Mouse (Mus musculus): ENCODE results near the gene Zfp839. TPM values are rescaled to one million over a fixed set of nuclear protein-coding genes. Genes with fewer than 3 reads are reported as not detected.
A peak's percentile ranks its signal among the peaks of the same experiment; 100 is the strongest.

Gene Zfp839
- polyA plus RNA-seq, 1 experiment from 2014 or later: 3.6 TPM

- no peak for ATAC-seq (replicated peaks)
- Histone ChIP-seq H3K9me3 (no peaks in the 10 kb centered on the region), H3K27ac (replicated peaks) (no peak overlapping the region), H3K9ac (replicated peaks) (no peak overlapping the region), H3K4me3 (no peak overlapping the region), H3K4me1 (no peaks in the 10 kb centered on the region), H3K4me2 (replicated peaks) (no peak overlapping the region), H3K27me3 (no peaks in the 10 kb centered on the region), H3K36me3 (peaks cover 14% of the 10 kb centered on the region)
Observed at GRCm38 (mm10) chr12:110860293-110860692, 10.2 kb downstream of the Zfp839 start.

- ATAC-seq (replicated peaks): no peak
- Histone ChIP-seq H3K9me3 (no peaks in the 10 kb centered on the region), H3K4me2 (replicated peaks) (no peak overlapping the region), H3K9ac (replicated peaks) (no peak overlapping the region), H3K27me3 (no peaks in the 10 kb centered on the region), H3K36me3 (peaks cover 9% of the 10 kb centered on the region; the same call in 1 of the 2 replicates), H3K27ac (replicated peaks) (no peak overlapping the region), H3K4me3 (no peak overlapping the region), H3K4me1 (no peaks in the 10 kb centered on the region)
- WGBS: 56% methylated on average over 7 of the region's 7 CpGs
Observed at GRCm38 (mm10) chr12:110861256-110861655, 11.2 kb downstream of the Zfp839 start.

DNA sequence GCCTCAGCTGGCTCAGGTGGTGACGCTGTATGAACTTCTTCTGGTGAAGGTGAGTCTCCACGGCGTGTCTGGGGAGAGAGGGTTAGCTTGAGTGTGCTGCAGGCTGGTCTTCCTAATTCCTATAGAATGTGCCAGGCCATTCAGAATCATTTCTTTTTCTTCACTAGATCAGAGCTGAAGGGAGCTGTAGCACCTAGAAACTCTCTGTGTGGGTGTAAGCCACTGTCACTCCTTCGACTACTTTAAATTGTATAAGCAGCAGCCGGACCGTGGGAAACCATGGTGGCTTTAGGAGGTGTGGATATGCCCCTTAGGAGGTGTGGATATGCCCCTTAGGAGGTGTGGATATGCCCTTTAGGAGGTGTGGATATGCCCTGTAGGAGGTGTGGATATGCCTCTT lies 14.0 kb downstream of the Zfp839 start:
- Histone ChIP-seq H3K36me3 (peaks cover 17% of the 10 kb centered on the region; the same call in 1 of the 2 replicates), H3K27ac (replicated peaks) (no peak overlapping the region), H3K4me1 (no peaks in the 10 kb centered on the region), H3K9ac (replicated peaks) (no peak overlapping the region), H3K4me3 (no peak overlapping the region), H3K27me3 (no peaks in the 10 kb centered on the region), H3K4me2 (replicated peaks) (no peak overlapping the region), H3K9me3 (no peaks in the 10 kb centered on the region)
- no peak for ATAC-seq (replicated peaks)
- 94% methylated on average over 6 of the region's 6 CpGs for WGBS

GRCm38 (mm10) chr12:110865571-110865970 lies 15.5 kb downstream of the Zfp839 start:
- Histone ChIP-seq H3K9ac (replicated peaks) (no peak overlapping the region), H3K4me1 (no peaks in the 10 kb centered on the region), H3K27me3 (no peaks in the 10 kb centered on the region), H3K36me3 (peaks cover 23% of the 10 kb centered on the region; the same call in 1 of the 2 replicates), H3K4me3 (no peak overlapping the region), H3K9me3 (no peaks in the 10 kb centered on the region), H3K4me2 (replicated peaks) (no peak overlapping the region), H3K27ac (replicated peaks) (no peak overlapping the region)
- ATAC-seq (replicated peaks): no peak
- WGBS: 42% methylated on average over 5 of the region's 6 CpGs

- Histone ChIP-seq H3K9ac (replicated peaks) (no peak overlapping the region), H3K9me3 (no peaks in the 10 kb centered on the region), H3K27ac (replicated peaks) (no peak overlapping the region), H3K36me3 (peaks cover 23% of the 10 kb centered on the region; the same call in 1 of the 2 replicates), H3K27me3 (no peaks in the 10 kb centered on the region), H3K4me2 (replicated peaks) (no peak overlapping the region), H3K4me1 (no peaks in the 10 kb centered on the region), H3K4me3 (no peak overlapping the region)
- WGBS: 73% methylated on average over 10 of the region's 10 CpGs
- no peak for ATAC-seq (replicated peaks)
Observed at GRCm38 (mm10) chr12:110865989-110866388, 15.9 kb downstream of the Zfp839 start.

DNA sequence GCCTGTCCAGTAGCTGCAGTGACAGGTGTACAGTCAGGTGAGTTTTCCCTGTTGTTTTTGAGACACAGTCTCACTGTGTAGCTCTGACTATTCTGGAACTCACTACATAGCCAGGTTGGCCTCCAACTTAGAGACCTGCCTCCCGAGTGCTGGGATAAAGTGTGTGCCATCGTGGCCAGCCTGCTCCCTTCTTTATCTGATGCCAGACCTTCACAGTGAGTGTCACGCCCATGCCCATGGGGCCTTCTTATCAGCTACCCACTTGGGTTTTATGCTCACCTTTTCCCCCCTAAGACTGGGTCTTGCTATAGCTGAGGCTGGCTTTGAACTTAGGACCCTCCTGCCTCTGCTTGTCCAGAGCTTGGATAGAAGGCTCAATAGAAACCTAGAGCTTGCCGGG lies 20.1 kb downstream of the Zfp839 start:
- H3K27me3 ChIP-seq: no peaks in the 10 kb centered on the region
- no peak overlapping the region for H3K27ac ChIP-seq (replicated peaks)
- H3K9ac ChIP-seq (replicated peaks): no peak overlapping the region
- H3K9me3 ChIP-seq: no peaks in the 10 kb centered on the region
- H3K36me3 ChIP-seq: peaks cover 46% of the 10 kb centered on the region
- no peak overlapping the region for H3K4me2 ChIP-seq (replicated peaks)
- WGBS: 87% methylated on average over 4 of the region's 4 CpGs
- no peak overlapping the region for H3K4me3 ChIP-seq
- no peaks in the 10 kb centered on the region for H3K4me1 ChIP-seq
- ATAC-seq (replicated peaks): no peak

- ATAC-seq (replicated peaks): no peak
- H3K4me3 ChIP-seq: no peak overlapping the region
- H3K36me3 ChIP-seq: peaks cover 57% of the 10 kb centered on the region
- no peak overlapping the region for H3K27ac ChIP-seq (replicated peaks)
- H3K9me3 ChIP-seq: no peaks in the 10 kb centered on the region
- WGBS: 96% methylated on average over 5 of the region's 5 CpGs
- no peaks in the 10 kb centered on the region for H3K27me3 ChIP-seq
- H3K4me1 ChIP-seq: no peaks in the 10 kb centered on the region
- H3K4me2 ChIP-seq (replicated peaks): no peak overlapping the region
- H3K9ac ChIP-seq (replicated peaks): no peak overlapping the region
Observed at GRCm38 (mm10) chr12:110871247-110871646, 21.2 kb downstream of the Zfp839 start.

DNA sequence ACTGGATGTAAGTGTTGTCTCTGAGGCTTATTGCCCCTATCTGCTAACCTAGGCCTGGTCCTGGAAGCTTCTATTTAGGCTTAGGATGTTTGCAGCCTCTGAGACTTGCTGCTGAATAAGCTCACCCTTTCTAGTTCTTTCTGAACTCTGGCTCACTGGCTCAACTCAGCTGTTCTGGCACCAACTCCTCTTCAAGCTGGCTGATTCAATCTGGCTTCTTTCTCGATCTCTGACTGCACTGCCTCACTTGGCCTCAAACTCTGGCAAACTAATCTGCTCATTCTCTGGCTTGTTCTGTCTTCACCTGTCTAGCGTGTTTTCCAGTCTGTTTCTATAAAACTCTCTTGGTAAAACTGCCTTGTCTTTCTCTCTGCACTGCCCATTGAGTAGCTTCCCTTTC lies 25.3 kb downstream of the Zfp839 start:
- no peak overlapping the region for H3K9ac ChIP-seq (replicated peaks)
- 87% methylated on average over 2 of the region's 2 CpGs for WGBS
- no peak for ATAC-seq (replicated peaks)
- no peak overlapping the region for H3K27ac ChIP-seq (replicated peaks)
- no peaks in the 10 kb centered on the region for H3K27me3 ChIP-seq
- no peak overlapping the region for H3K4me2 ChIP-seq (replicated peaks)
- H3K36me3 ChIP-seq: peaks cover 72% of the 10 kb centered on the region
- H3K4me3 ChIP-seq: no peak overlapping the region
- no peaks in the 10 kb centered on the region for H3K9me3 ChIP-seq
- no peaks in the 10 kb centered on the region for H3K4me1 ChIP-seq

GRCm38 (mm10) chr12:110882291-110882690 lies 32.2 kb downstream of the Zfp839 start:
- H3K27me3 ChIP-seq: no peaks in the 10 kb centered on the region
- no peaks in the 10 kb centered on the region for H3K9me3 ChIP-seq
- H3K4me2 ChIP-seq (replicated peaks): no peak overlapping the region
- ATAC-seq (replicated peaks): no peak
- H3K4me1 ChIP-seq: no peaks in the 10 kb centered on the region
- 88% methylated on average over 7 of the region's 7 CpGs for WGBS
- H3K9ac ChIP-seq (replicated peaks): no peak overlapping the region
- peaks cover 45% of the 10 kb centered on the region for H3K36me3 ChIP-seq
- H3K4me3 ChIP-seq: no peak overlapping the region
- no peak overlapping the region for H3K27ac ChIP-seq (replicated peaks)

- H3K27ac ChIP-seq (replicated peaks): no peak overlapping the region
- H3K9ac ChIP-seq (replicated peaks): no peak overlapping the region
- H3K4me1 ChIP-seq: peaks cover 19% of the 10 kb centered on the region
- 94% methylated on average over 2 of the region's 2 CpGs for WGBS
- H3K36me3 ChIP-seq: peaks cover 21% of the 10 kb centered on the region
- no peak overlapping the region for H3K4me3 ChIP-seq
- no peaks in the 10 kb centered on the region for H3K27me3 ChIP-seq
- ATAC-seq (replicated peaks): no peak
- no peak overlapping the region for H3K4me2 ChIP-seq (replicated peaks)
- no peaks in the 10 kb centered on the region for H3K9me3 ChIP-seq
Observed at GRCm38 (mm10) chr12:110885251-110885650, 35.2 kb downstream of the Zfp839 start.

- Histone ChIP-seq H3K4me1 (peaks cover 20% of the 10 kb centered on the region), H3K4me3 (peak overlapping the region; percentile 75), H3K27ac (replicated peaks) (no peak overlapping the region), H3K9me3 (no peaks in the 10 kb centered on the region), H3K9ac (replicated peaks) (peak overlapping the region; percentile 81), H3K27me3 (no peaks in the 10 kb centered on the region), H3K4me2 (replicated peaks) (peak overlapping the region; percentile 87), H3K36me3 (peaks cover 4% of the 10 kb centered on the region; the same call in 1 of the 2 replicates)
- no peak for ATAC-seq (replicated peaks)
- WGBS: 44% methylated on average over 12 of the region's 12 CpGs
Observed at GRCm38 (mm10) chr12:110888106-110888505, 38.1 kb downstream of the Zfp839 start.

DNA sequence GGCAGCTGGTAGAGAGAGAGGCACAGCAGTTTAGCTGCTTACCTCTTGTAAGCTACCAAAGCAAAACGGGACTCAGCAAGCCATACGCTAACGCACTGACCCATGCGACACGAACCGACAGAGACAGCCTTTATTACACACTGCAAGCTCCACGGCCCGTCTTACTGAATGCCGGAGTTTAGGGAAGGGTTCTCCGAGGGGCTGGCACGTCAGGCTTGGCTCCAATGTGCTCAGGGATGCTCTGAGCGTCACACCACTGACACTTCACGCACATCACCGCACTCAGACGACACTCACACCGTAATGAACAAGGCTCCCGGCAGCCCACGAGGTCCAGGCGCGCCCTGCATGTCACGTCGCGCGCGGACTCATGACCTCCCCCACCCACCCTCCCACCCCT lies 38.6 kb downstream of the Zfp839 start:
- Histone ChIP-seq H3K4me2 (replicated peaks) (peak overlapping the region; percentile 87), H3K9ac (replicated peaks) (peak overlapping the region; percentile 81), H3K27ac (replicated peaks) (no peak overlapping the region), H3K9me3 (no peaks in the 10 kb centered on the region), H3K27me3 (no peaks in the 10 kb centered on the region), H3K4me1 (peaks cover 20% of the 10 kb centered on the region), H3K36me3 (peaks cover 2% of the 10 kb centered on the region; the same call in 1 of the 2 replicates), H3K4me3 (peak overlapping the region; percentile 75)
- WGBS: under 1% methylated on average over 25 of the region's 25 CpGs
- ATAC-seq (replicated peaks): peak; percentile 73

Measured in forebrain, embryonic 15.5 days (tissue).